Mouse (Mus musculus) spleen, adult 2 months (tissue): ENCODE measurements at regions not wholly inside any gene's neighbourhood (a gene's known extent, or its start where the extent isn't known, plus 50 kb on each side); places are given as distances from the start of the nearest gene placed in this dataset.

Experiments used
- DNase-seq, 2 experiments: peaks; one replicate each; pipeline versions ENCODE4 v3.0.0 to v3.0.0-alpha.2; 2012 to 2021; ENCODE audit warnings: low spot score in 2 of 2, low read depth in 1 of 2
- H3K27ac ChIP-seq: fragments of 200-500 bp; 2 replicates; pipeline ENCODE4 v1.5.1; 2012; ENCODE audit warnings: low read length, inconsistent platforms; ENCODE audit not compliant: insufficient read depth
- H3K27me3 ChIP-seq: fragments of 200-500 bp; 2 replicates; pipeline ENCODE4 v1.6.1; 2012; ENCODE audit warnings: mild to moderate bottlenecking, moderate library complexity, low read length, inconsistent platforms; ENCODE audit not compliant: control insufficient read depth, insufficient read depth
- H3K36me3 ChIP-seq: fragments of 200-500 bp; 2 replicates; pipeline ENCODE4 v1.6.1; 2012; ENCODE audit warnings: mild to moderate bottlenecking, low read length, inconsistent platforms; ENCODE audit not compliant: control insufficient read depth, insufficient read depth
- H3K4me1 ChIP-seq: fragments of 200-500 bp; 2 replicates; pipeline ENCODE4 v1.6.1; 2011; ENCODE audit warnings: inconsistent platforms; ENCODE audit not compliant: control insufficient read depth, insufficient read depth, insufficient read length
- H3K4me3 ChIP-seq: fragments of 200-500 bp; 2 replicates; pipeline ENCODE4 v1.5.1; 2011; ENCODE audit warnings: mild to moderate bottlenecking, inconsistent platforms; ENCODE audit not compliant: insufficient read depth, insufficient read length; ENCODE audit errors: extremely low read depth
- CTCF ChIP-seq: fragments of 200-500 bp; IDR thresholded peaks from 2 replicates; pipeline ENCODE4 v1.5.1; 2011; ENCODE audit warnings: mild to moderate bottlenecking, inconsistent platforms; ENCODE audit not compliant: insufficient read depth, insufficient read length, insufficient replicate concordance; ENCODE audit errors: extremely low read depth
- POLR2A ChIP-seq: fragments of 200-500 bp; IDR thresholded peaks from 2 replicates; pipeline ENCODE4 v1.6.1; 2011; ENCODE audit warnings: low read depth, low read length, inconsistent platforms
- WGBS: fragments of 180-500 bp; shearing (Covaris S2); methylation state at CpG from one replicate; pipeline ENCODE4 v1.1.7; 2018; 5-methylcytosine and 5-hydroxymethylcytosine counted together

DNA sequence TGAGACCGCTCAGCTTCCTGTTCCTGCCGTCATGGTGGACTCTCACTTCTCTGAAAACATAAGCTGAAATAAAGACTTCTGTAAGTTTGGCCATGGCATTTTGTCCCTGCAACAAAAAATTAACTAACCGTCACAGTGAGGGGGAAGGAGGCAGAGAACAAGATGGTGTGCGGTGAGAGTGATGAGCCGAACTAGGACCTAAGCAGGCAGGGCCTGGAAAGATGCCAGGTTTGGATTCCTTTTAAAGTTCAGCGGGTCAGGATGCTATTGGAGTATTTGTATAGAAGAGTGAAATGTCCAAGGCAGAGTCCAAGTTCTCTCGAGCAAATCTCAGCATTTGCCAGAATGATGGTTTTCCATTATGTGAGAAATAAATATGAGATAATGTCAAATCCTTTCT is 312.3 kb downstream of the Gm49356 start:
- H3K27ac ChIP-seq: no peak overlapping the region
- 83% methylated on average over 7 of the region's 7 CpGs for WGBS
- H3K4me3 ChIP-seq: no peak overlapping the region

GRCm38 (mm10) chr15:59201894-59202670 is 313.0 kb downstream of the Gm49356 start:
- no peak for TF ChIP-seq CTCF
- no peak for TF ChIP-seq POLR2A

More for the DNA sequence above, 312.3 kb downstream of the Gm49356 start:
- Histone ChIP-seq H3K36me3 (no peaks in the 10 kb centered on the region), H3K4me1 (no peaks in the 10 kb centered on the region), H3K27me3 (no peaks in the 10 kb centered on the region)
- no peak for DNase-seq
- TF ChIP-seq POLR2A: no peak
- TF ChIP-seq CTCF: no peak

GRCm38 (mm10) chr15:59203097-59203849 is 314.2 kb downstream of the Gm49356 start:
- DNase-seq: no peak
- no peaks in the 10 kb centered on the region for H3K4me1 ChIP-seq
- WGBS: 84% methylated on average over 17 of the region's 17 CpGs

More at GRCm38 (mm10) chr15:59201894-59202670, 313.0 kb downstream of the Gm49356 start:
- Histone ChIP-seq H3K36me3 (no peaks in the 10 kb centered on the region), H3K4me3 (no peak overlapping the region), H3K4me1 (no peaks in the 10 kb centered on the region), H3K27ac (no peak overlapping the region), H3K27me3 (no peaks in the 10 kb centered on the region)
- DNase-seq: no peak
- WGBS: 80% methylated on average over 19 of the region's 19 CpGs

GRCm38 (mm10) chr15:59203850-59204625 is 314.9 kb downstream of the Gm49356 start:
- Histone ChIP-seq H3K27me3 (no peaks in the 10 kb centered on the region), H3K4me3 (no peak overlapping the region), H3K36me3 (no peaks in the 10 kb centered on the region), H3K4me1 (no peaks in the 10 kb centered on the region), H3K27ac (no peak overlapping the region)
- TF ChIP-seq POLR2A (no peak), CTCF (no peak)
- 88% methylated on average over 17 of the region's 17 CpGs for WGBS
- no peak for DNase-seq

More at GRCm38 (mm10) chr15:59203097-59203849, 314.2 kb downstream of the Gm49356 start:
- TF ChIP-seq POLR2A (no peak), CTCF (no peak)
- Histone ChIP-seq H3K36me3 (no peaks in the 10 kb centered on the region), H3K4me3 (no peak overlapping the region), H3K27ac (no peak overlapping the region), H3K27me3 (no peaks in the 10 kb centered on the region)

DNA sequence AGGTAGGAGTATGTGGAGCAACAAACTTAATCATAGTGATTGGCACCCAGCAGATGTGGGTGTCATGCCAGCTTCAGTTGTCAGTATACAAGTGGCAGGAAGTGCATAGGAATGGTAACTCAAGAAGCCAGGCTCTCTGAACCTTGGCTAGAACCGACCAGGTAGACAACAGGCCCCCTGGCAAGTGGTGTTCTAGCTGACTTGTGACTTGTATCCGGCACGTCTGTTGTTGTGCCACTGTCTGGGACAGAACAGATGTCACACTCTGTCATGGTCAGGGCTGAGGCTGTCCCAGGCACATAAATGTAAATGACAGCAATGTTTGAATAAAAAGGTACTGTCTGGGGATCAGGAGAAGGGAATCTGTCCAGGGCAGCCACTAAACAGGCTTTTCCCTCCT is 316.0 kb downstream of the Gm49356 start:
- Histone ChIP-seq H3K27me3 (no peaks in the 10 kb centered on the region), H3K4me1 (no peaks in the 10 kb centered on the region), H3K36me3 (no peaks in the 10 kb centered on the region), H3K4me3 (no peak overlapping the region), H3K27ac (no peak overlapping the region)
- TF ChIP-seq CTCF (no peak), POLR2A (no peak)
- WGBS: 82% methylated on average over 3 of the region's 3 CpGs
- no peak for DNase-seq

GRCm38 (mm10) chr15:59205544-59205943 is 316.4 kb downstream of the Gm49356 start:
- Histone ChIP-seq H3K36me3 (no peaks in the 10 kb centered on the region), H3K27me3 (no peaks in the 10 kb centered on the region), H3K27ac (no peak overlapping the region), H3K4me3 (no peak overlapping the region), H3K4me1 (no peaks in the 10 kb centered on the region)
- TF ChIP-seq CTCF (no peak), POLR2A (no peak)
- 84% methylated on average over 7 of the region's 7 CpGs for WGBS
- DNase-seq: no peak
